ENCODE assay signal across 8 mouse cellular contexts in the genomic region with DNA sequence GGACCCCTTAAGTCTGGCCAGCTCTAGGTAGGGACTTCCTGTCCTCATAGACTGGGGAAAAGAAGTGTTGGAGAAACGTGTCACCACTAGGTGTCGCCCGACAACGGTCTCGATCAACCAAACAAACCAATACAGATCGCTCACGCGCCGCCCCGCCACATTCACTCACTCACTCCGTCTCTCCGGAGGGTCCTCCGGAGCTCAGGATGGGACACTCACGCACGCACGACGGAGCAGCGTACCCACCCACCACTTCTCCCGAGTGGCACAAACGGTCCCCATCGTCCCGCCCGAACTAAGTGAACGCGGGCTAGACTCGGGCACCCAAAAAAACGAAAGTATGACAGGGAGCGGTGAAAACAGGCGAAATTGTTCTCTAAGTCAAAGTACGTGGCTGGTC.
DNase-seq lines count a peak whose midpoint lies in the region; ATAC-seq lines count a peak whose summit lies in the region.

No protein-coding gene starts in this region.

- no peaks in the 10 kb centered on the region for H3K4me1 ChIP-seq in midbrain, embryonic 10.5 days
- H3K4me1 ChIP-seq in midbrain, embryonic 16.5 days (ENCODE audit: control insufficient read depth, insufficient read depth, low read length), result no peaks in the 10 kb centered on the region
- H3K4me1 ChIP-seq in liver, embryonic 11.5 days (replicated peaks; ENCODE audit: control insufficient read depth, insufficient read depth, low read length), result no peaks in the 10 kb centered on the region

- H3K4me2 ChIP-seq in midbrain, embryonic 16.5 days (ENCODE audit: low read length), result no peak overlapping the region
- H3K4me2 ChIP-seq in liver, embryonic 11.5 days, result no peak overlapping the region

- no peak overlapping the region for H3K27ac ChIP-seq in midbrain, embryonic 10.5 days (replicated peaks)
- no peak overlapping the region for H3K27ac ChIP-seq in midbrain, embryonic 16.5 days (ENCODE audit: low read length)
- H3K27ac ChIP-seq in liver, embryonic 11.5 days (ENCODE audit: low read depth, low read length), result no peak overlapping the region

- no peaks in the 10 kb centered on the region for H3K27me3 ChIP-seq in midbrain, embryonic 10.5 days (ENCODE audit: low read depth, poor library complexity, severe bottlenecking)
- no peaks in the 10 kb centered on the region for H3K27me3 ChIP-seq in midbrain, embryonic 16.5 days (ENCODE audit: control insufficient read depth, insufficient read depth, low read depth, low read length)
- H3K27me3 ChIP-seq in liver, embryonic 11.5 days (replicated peaks; ENCODE audit: control insufficient read depth, insufficient read depth, low read length), result no peaks in the 10 kb centered on the region

- H3K36me3 ChIP-seq in midbrain, embryonic 10.5 days, result no peaks in the 10 kb centered on the region
- no peaks in the 10 kb centered on the region for H3K36me3 ChIP-seq in midbrain, embryonic 16.5 days (ENCODE audit: control insufficient read depth, insufficient read depth, low read length)
- H3K36me3 ChIP-seq in liver, embryonic 11.5 days (ENCODE audit: control insufficient read depth, insufficient read depth, low read length), result no peaks in the 10 kb centered on the region

- H3K4me3 ChIP-seq in midbrain, embryonic 10.5 days, result no peak overlapping the region
- no peak overlapping the region for H3K4me3 ChIP-seq in midbrain, embryonic 16.5 days (ENCODE audit: low read depth, low read length)
- H3K4me3 ChIP-seq in liver, embryonic 11.5 days (ENCODE audit: low read depth, low read length), result no peak overlapping the region

- 5% methylated on average over 30 of the region's 30 CpGs for WGBS in midbrain, embryonic 10.5 days
- WGBS in midbrain, embryonic 16.5 days, result 7% methylated on average over 30 of the region's 30 CpGs
- WGBS in liver, embryonic 11.5 days, result 2% methylated on average over 30 of the region's 30 CpGs

- H3K9me3 ChIP-seq in midbrain, embryonic 10.5 days (replicated peaks), result no peaks in the 10 kb centered on the region
- H3K9me3 ChIP-seq in midbrain, embryonic 16.5 days (replicated peaks; ENCODE audit: control insufficient read depth, low read length, poor library complexity, severe bottlenecking), result no peaks in the 10 kb centered on the region
- no peaks in the 10 kb centered on the region for H3K9me3 ChIP-seq in liver, embryonic 11.5 days (ENCODE audit: control insufficient read depth, low read length)

- H3K9ac ChIP-seq in midbrain, embryonic 16.5 days (ENCODE audit: low read depth, low read length), result no peak overlapping the region
- H3K9ac ChIP-seq in liver, embryonic 11.5 days (ENCODE audit: low read depth, low read length), result no peak overlapping the region

- peak; percentile 100 for DNase-seq in midbrain, embryonic 10.5 days (ENCODE audit: low spot score)
- DNase-seq in adrenal gland, postnatal 4 days (ENCODE audit: low spot score in 2 of 2), result peak; percentile 100
- peak; percentile 100 for DNase-seq in forelimb bud, embryonic 11.5 days (ENCODE audit: low read depth, low spot score)
- peak; percentile 99 for DNase-seq in kidney, postnatal 10 days
- DNase-seq in liver, embryonic 11.5 days (ENCODE audit: low spot score), result peak; percentile 100
- DNase-seq in right cerebral cortex, postnatal 25 days, result peak; percentile 100
- peak; percentile 94 to 100 for DNase-seq in urinary bladder, postnatal 4 days (ENCODE audit: low spot score in 2 of 2)

- ATAC-seq in midbrain, embryonic 16.5 days, result no peak
- ATAC-seq in liver, embryonic 11.5 days (replicated peaks; ENCODE audit: low FRiP score), result no peak
